Mouse (Mus musculus): Measurements from ENCODE around the gene Gm11214. TPM values are rescaled to one million over a fixed set of nuclear protein-coding genes. Genes with fewer than 3 reads are reported as not detected.

The Gm11214 gene
- total RNA-seq (2022), result not detected

DNA sequence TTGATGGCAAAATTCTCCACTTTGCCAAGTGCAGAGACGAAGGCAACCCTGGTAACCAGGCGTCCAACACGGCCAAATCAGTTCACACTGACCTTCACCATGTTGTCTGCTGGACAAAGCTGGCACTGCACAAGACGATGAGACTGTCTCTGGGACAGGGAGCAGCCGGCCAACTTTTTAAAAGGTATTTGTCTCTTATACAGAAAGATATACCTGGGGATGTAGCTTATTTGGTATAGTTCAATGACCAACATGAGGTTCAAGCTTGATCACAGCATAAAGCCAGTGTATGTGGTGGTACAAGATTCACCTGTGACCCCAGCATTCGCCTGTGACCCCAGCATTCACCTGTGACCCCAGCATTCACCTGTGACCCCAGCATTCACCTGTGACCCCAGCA is at the start of gene Gm11214:
Gene Gm11214, minus strand, starts transcription at position 101 of the 400 bp plus-strand sequence.
- DNase-seq (ENCODE audit: low spot score in 2 of 2), result no peak

DNA sequence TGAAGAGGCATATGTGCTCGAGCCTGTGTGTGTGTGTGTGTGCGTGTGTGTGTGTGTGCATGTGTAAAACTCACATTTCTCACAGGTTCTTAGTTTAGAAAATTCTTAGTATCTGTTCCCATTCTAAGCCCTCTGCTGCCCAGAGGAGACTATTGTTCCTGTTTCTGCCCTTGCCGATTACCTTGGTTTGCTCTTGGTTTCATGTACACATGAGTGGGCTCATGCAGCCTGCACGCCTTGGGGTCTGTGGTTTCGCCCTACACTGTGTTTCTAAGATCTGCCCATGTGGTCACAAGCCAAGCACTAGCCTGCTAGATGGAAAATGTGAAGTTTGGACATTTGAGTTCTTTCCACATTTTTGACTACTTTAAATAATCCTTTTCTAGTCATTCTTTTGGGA is 48.7 kb upstream of the Gm11214 start:
- no peak for DNase-seq (ENCODE audit: low spot score in 2 of 2)

DNA sequence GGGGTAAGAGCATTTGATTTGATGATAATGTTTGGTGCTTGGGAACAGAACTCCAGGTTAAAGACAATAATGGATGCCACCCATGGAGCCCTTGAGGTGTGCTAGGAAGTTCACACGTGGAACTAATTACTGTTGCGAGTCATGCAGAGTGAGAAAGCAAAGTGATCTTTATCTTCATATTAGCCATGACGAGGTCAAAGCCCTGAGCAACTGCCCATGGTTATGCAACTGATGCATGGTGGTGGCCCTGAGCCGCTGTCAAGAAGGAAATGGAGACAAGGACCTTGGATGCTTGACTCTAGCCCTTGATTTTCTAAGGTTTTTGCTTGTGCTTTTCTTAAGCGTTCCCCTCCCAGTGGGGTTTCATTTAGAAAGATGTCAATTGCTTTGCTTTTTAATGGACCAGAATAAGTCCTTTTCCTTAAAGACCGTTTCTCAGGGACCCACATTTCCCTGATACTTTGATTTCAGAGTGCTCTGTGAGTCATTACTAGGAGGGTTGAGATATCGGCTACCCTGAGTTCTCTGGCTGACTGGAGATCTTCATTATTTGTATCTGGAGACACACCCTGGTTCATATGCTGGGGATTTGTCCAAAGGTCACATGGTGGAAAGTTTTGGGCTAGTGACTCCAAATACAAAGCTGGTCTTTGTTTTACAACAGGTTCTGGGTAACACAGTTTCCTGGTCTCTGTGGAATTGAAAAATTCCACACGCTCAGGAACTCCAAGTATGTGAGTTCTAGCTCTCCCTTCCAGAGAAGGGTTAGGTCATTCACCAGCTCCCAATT is 47.4 kb upstream of the Gm11214 start:
- DNase-seq (ENCODE audit: low spot score in 2 of 2), result no peak

DNA sequence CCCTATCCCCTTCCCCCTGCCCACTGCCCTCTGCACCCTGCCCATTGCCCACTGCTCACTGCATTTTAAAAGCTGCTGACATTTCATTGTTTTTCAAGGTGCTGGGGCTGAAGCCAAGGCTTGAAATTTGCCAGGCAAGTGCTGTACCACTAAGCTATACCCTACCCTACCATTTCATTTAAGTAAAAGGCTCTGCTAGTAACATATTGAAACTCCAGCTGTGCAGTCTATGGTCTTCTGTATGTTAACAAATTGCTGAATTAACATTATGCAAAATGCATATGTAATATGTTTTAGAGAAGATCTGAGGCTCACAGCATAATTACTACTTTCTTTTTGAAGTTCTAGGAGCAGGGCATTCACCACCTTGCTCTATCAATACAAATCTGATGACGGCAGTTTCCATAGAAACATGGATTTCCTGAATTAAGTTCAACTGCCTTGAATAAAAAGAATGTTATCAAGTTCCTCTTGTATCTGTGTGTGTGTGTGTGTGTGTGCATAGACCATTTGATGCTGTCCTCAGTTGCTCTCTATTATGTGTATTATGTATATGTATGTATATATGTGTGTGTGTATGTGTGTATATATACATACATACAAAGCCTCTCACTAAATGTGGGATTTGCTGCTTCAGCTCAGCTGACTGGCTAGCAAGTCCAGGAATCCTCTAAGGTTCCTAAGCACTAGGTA is 43.2 kb upstream of the Gm11214 start:
- DNase-seq (ENCODE audit: low spot score in 2 of 2), result no peak

DNA sequence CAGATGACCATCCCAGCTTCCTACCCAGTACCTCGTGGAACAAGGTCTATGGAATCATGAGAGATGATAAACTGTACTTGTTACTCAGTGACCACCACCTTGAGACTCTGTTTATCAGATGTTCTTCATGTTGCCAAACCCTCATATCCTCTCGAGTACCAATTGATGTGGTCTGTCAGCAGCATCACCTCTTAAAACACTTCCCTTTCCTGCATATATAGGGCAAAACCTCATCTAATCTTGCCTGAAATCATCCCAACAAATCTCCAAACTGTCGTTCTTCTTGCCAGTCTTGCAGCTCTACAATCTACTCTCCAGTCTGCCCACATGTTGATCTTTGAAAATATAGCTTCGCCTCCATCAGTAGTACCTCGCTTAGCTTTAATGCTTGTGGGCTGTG is 41.1 kb upstream of the Gm11214 start:
- DNase-seq (ENCODE audit: low spot score in 2 of 2), result no peak

DNA sequence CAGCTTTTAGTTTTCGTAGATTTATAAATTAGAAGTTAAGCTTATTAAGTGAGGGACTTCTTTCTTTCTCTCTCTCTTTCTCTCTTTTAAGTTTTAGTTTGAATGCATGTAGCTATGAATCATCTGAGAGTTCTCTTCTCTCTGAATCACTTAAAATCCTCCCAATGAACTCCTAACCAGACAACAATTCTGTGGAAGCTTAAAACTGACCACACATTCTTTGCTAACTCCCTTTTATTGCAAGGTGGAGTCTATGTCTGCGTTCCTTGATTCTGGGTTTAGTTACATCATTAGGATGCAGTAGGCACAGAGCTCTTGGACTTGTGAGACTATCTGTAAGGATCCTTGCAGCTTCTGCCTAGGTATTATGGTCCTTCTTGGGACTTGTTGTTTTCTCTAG is 40.5 kb upstream of the Gm11214 start:
- DNase-seq (ENCODE audit: low spot score in 2 of 2), result no peak

DNA sequence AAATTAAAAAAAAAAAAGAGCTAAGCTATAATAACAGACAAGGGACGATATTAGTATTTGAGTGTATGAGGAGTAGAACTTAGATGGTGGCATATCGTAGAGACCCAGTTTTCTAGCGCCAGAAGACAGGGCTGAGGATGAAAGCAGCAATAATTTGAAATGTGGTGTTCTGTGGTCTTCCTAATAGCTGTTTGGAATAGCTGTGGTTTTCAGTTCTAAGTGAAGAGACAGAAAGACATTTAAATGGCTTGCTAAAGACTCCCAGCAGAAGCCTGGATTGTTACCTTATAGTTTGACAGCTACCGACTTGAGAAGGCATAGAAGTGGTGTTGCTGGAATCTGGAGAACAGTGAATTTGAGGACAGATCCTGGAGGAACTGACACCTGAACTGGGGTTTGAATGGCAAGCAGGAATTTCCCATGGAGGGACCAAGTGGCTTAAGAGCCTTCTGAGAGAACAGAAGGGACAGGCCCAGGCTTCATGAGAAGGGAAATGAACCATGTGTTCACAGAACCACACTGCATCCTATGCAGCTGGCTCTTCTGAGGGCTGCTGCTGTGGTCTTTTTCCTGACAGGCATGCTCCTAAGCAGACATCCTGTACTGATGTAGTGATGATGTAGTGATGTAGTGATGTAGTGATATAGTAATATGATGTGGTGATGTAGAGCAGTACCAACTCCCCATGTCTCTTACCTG is 39.0 kb upstream of the Gm11214 start:
- no peak for DNase-seq (ENCODE audit: low spot score in 2 of 2)

DNA sequence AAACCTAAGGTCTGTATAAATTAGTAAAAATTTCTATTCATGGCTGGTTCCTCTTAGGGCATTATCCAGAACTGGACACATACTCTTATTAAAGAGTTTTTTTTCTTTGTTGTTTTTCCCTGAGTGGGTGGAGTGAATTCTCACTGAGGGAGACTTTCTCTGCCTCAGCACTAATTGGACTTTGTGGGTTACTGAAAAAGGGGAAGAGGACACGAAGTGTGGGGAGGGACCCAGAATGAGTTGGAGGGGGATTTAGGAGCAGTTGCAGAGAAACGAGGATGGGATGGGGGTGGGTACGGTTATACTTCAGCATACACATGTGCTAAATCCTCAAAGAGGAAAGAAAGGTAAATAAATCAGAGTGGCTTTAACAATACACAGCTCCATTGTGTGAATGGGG is 36.6 kb upstream of the Gm11214 start:
- DNase-seq (ENCODE audit: low spot score in 2 of 2), result no peak

DNA sequence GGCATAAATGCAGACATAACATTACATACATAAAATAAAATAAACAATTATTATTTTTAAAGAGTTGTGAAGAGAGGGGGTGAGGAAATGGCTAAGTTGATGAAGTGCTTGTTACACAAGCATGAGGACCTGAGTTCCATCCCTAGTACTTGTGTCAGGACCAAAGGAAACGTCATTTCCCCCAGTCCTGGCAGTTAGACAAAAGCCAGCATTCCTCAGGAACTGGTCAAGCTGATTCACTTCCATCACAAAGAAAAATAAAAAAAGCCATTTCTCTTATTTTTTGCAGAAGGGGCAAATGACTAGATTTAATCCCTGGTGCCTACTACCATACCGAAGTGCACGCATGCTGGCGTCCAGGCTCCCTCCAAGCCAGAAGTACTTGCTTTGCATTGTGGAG is 33.7 kb upstream of the Gm11214 start:
- no peak for DNase-seq (ENCODE audit: low spot score in 2 of 2)

DNA sequence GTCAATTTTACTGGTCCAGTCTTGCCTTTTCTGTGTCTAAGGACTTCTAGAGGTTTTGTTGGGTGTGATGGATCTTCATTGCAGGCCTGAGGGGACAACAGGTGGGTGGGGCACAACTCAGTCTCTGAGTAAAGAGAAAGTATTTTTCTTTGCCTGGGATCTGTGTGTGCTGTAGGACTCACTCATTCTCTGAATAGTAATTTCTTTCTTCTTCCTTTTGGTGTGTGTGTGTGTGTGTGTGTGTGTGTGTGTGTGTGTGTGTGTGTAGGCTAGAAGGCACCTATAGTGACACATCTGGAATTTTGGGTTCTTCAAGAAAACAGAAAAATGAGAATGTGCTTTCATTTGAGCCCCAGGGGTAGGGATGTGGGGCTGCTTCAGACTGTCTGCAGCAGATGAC is 29.2 kb upstream of the Gm11214 start:
- DNase-seq (ENCODE audit: low spot score in 2 of 2), result no peak

DNA sequence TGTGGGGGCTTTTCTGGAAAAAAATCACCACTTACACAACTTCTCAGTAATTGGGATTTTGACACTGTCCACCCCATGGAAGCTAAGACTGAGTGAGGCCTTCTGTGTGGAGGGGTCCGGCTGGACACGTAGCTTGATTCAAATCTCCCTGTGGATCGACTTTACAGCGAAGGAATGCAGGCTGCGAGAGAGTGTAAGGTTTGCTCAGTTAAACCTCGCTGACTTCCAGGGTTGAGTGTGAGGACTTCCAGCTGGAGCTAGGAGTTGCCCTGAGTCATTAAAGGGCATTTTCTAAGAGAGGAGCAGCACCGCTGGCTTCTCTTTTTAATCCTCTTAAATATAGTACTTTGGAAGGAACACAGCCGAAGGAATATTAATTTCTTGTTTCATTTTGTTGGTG is 24.2 kb upstream of the Gm11214 start:
- no peak for DNase-seq (ENCODE audit: low spot score in 2 of 2)

DNA sequence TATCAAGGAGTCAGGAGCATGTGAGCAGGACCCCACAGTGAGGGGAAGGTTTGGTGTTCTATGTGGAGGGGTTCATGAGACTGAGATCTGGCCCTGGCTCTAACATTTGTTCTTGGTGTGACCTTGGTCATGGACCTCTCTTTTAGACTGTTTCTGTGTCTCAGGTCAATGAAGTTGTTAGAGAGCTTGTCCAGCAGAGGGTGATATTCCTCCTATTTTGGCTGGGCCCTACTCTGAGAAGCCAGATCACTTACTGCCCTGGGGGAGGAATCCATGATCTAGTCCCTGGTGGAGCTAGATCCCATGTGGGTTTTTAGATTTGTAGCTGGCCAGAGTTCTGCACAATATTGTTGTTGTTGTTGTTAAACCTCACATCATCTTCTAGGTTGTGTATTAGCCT is 23.0 kb upstream of the Gm11214 start:
- no peak for DNase-seq (ENCODE audit: low spot score in 2 of 2)

DNA sequence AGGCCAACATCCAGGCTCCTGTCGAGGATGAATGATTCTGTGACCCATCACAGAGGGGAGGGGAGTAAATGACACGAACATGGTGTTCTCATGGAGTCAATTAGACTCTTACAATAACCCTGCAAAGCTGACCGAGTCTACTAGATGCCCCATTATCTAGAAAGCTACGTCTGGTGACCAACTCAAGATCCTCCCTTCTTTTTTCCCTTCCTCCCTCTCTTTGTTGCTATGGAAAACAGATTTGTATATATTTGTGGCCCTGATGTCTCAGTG is 22.0 kb upstream of the Gm11214 start:
- DNase-seq (ENCODE audit: low spot score in 2 of 2), result no peak

DNA sequence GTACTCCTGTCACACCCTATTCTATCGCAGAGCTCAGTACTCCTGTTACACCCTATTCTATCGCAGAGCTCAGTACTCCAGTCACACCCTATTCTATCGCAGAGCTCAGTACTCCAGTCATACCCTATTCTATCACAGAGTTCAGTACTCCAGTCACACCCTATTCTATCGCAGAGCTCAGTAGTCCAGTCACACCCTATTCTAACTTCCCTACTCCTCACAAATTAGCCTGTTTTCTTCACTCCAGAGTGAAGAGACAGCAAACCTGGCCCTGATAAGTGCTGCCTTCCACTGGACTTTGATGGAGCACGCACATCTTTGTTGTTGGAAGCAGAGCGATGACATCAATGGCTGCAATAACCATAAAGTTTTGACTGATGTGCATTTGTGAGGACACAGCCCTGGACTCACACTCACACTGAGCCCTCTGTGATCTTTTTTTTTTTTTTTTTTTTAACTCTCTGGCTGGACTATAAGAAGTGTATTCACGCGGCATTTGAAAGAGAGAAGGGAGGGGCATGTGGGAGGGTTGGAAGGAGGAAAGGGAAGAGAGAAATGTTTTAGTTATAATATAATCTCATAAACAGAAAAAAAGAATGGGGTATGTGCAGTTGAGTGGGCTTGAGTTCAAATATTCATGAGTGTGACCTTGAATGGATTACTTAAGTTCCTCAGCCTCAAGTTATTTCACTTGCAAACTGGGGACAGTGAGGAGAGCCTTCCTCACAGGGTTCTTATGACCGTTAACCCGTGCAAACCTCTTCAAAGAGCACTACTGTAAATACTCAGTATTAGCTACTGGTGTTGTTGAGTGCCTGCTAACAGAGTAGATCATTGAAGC is 21.5 kb upstream of the Gm11214 start:
- DNase-seq (ENCODE audit: low spot score in 2 of 2), result no peak

DNA sequence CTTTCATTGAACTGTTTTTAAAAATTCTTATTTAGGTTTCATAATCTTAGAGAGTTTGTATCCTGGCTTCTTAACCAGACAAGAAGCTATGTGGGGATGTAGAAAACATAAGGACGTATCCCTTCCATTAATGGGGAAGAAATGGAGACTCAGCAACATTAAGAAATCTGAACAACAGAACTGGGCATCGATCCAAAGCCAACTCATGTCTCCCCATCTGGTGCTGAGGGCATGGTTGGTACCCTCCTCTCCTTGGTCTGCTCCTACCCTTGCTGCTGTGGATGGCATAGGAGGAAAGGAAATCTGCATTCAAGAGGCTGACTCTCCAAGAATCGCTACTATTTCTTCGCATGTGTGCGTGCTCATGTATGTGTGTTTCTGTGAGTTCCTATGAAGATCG is 20.5 kb upstream of the Gm11214 start:
- DNase-seq (ENCODE audit: low spot score in 2 of 2), result no peak

DNA sequence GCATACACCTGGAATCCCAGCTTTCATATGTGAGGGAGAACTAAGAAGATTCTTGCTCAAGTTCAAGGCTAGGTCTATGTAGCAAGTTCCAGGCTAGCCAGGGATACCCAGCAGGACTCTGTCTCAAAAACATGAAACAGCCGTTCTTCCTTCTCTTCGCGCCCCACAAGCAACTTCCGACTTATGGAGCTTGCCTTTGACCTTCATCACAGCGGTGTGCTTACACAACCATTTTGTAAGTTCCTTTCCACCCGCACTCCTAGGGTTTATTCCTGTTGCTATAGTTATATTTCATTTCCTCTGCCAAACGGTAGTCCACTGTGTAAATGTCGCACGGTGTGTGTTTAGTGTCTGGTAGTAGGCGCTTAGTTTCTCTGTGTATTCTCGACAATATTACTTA is 19.9 kb upstream of the Gm11214 start:
- DNase-seq (ENCODE audit: low spot score in 2 of 2), result no peak

DNA sequence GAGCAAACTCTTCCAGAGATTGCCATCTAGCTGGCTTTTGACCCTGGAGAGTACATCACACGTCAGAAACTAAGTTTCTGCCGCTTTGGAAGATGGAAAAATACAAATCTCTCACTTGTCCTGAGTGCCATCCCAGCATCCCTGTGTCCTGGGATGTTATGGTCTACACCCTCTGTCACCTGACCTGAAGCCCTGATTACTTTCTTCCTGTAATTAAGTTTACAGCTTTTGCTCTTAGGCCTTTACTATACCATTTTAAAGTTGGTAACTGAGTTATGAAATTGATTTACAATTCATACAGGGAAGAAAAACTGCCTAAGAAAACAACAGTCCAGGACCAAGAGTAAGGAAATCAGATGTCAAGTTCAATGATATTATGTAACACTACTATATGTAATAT is 19.3 kb upstream of the Gm11214 start:
- DNase-seq (ENCODE audit: low spot score in 2 of 2), result no peak

DNA sequence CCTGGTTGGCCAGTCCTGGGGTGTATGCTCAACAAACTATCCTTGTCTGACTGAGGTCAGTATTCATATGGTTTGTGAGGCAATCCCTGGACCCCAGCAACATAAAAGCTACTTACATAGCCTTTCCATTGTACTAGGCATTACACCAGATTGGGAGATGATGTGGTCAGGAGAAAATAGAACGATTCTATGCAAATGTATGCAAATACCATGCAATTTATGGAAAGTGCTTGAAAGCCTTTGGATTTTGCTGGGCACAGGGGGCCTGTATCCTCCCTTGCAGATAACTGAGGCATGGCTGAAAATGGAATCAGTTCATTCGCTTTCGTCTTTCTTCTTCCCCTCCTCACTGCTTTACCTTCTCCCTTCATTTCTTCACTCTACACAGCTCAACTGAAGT is 18.4 kb upstream of the Gm11214 start:
- no peak for DNase-seq (ENCODE audit: low spot score in 2 of 2)

DNA sequence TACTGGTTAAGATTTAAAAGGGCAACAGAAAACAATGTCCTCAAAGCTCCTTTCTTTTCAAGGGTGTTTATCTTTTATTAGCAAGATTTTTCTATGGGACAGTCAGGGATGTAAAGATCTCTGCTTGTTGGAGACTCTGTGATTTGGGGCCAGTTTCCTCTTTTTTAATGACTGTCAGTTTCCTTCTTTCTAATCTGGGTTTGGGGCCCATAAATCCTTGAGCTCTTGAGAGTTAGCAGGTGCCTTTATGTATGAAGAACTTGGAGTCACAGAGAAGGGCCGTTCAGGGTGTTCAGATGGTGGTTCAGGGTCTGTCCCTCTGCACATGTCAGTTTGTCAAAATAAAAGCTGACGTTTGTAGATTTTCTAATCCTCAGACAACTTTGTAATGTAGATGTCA is 11.9 kb upstream of the Gm11214 start:
- DNase-seq (ENCODE audit: low spot score in 2 of 2), result no peak

DNA sequence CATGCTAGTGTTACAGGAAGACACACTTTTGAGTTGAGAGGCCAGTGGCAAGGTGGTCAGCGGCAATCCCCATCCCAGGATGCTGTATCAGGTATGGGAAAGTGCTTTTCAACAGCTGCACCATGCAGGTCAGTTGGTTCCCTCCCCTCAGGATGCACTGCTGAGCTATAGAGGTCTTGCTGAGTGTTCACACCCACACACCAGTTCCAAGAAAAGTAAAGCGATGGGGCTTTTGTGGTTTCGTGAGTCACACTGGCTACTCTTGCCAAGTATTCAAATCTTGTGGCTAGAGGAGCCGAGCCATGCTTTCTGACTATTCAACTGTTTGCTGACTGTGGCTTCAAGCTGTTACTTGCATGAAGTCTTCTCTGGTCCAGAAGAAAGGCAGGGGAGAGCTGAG is 5.1 kb upstream of the Gm11214 start:
- DNase-seq (ENCODE audit: low spot score in 2 of 2), result peak in 1 of 2 experiments; percentile 5

DNA sequence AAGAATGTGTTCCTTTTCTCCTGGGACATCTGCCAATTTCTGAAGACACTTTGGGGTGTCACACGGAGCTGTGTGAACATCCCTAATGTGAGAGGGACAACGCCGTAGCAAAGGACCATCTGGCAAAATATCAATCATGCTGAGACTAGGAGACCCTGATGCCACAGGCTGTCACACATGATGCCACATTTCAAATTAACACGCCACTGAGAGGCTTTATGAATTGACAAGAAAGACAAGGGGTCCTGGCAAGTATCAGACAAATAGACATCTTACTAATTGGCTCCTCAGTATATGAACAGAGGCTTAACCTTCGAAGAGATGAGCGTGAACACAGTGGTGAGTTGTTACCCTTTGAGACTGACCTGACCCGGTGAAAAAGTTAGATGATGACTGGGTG is 2.6 kb upstream of the Gm11214 start:
- no peak for DNase-seq (ENCODE audit: low spot score in 2 of 2)

DNA sequence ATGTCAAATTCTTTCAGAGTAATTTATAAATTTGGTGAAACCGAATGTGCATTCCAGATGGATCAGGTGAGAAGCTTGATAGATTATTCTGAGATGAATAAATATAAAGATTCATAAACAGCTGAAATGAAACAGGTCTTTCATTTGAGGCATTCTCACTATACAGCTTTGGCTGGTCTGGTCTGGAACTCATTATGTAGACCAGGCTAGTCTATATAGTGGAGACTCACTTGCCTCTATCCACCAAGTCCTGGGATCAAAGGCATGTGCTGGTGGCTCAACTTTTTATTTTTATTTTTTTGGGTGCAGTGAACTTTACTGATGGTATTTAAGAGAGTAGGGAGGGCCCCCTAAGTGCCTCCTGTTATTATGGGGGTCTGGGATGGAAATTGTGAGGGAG is 1.3 kb downstream of the Gm11214 start:
- no peak for DNase-seq (ENCODE audit: low spot score in 2 of 2)
